Mouse (Mus musculus) lung, embryonic 14.5 days (tissue): ENCODE data around the gene Krt34. TPM values are rescaled to one million over a fixed set of nuclear protein-coding genes. Genes with fewer than 3 reads are reported as not detected.
A peak's percentile ranks its signal among the peaks of the same experiment; 100 is the strongest.

Source experiments
- ATAC-seq: fragments of 200-750 bp; cut with Nextera tagmentation; 2 replicates; pipeline ENCODE4 v1.8.0; 2017; ENCODE audit warnings: mild to moderate bottlenecking, moderate TSS enrichment, moderate library complexity; ENCODE audit not compliant: insufficient read depth
- DNase-seq: peaks from one replicate; pipeline ENCODE4 v3.0.0-alpha.2; 2015
- H3K27ac ChIP-seq: fragments of 300-500 bp; sonication (generic); 2 replicates; pipeline ENCODE4 v1.5.1; 2014; ENCODE audit warnings: low read depth, mild to moderate bottlenecking, moderate library complexity
- H3K27me3 ChIP-seq: fragments of 300-500 bp; sonication (generic); 2 replicates; pipeline ENCODE4 v1.6.1; 2014; ENCODE audit warnings: low read length, control low read depth; ENCODE audit not compliant: insufficient read depth
- H3K36me3 ChIP-seq: fragments of 300-500 bp; sonication (generic); 2 replicates; pipeline ENCODE4 v1.6.1; 2014; ENCODE audit warnings: control low read depth; ENCODE audit not compliant: insufficient read depth
- H3K4me1 ChIP-seq: fragments of 300-500 bp; sonication (generic); 2 replicates; pipeline ENCODE4 v1.6.1; 2014; ENCODE audit warnings: antibody characterized with exemption, control low read depth; ENCODE audit not compliant: insufficient read depth
- H3K4me2 ChIP-seq: fragments of 300-500 bp; sonication (generic); 2 replicates; pipeline ENCODE4 v1.6.1; 2014; ENCODE audit warnings: mild to moderate bottlenecking
- H3K4me3 ChIP-seq: fragments of 300-500 bp; sonication (generic); 2 replicates; pipeline ENCODE4 v1.5.1; 2014; ENCODE audit warnings: low read depth, low read length
- H3K9ac ChIP-seq: fragments of 300-500 bp; sonication (generic); 2 replicates; pipeline ENCODE4 v1.6.1; 2014
- H3K9me3 ChIP-seq: fragments of 300-500 bp; sonication (generic); 2 replicates; pipeline ENCODE4 v1.6.1; 2016; ENCODE audit warnings: low read depth, low read length, control low read depth
- CTCF ChIP-seq: IDR thresholded peaks from 2 replicates; pipeline ENCODE4 v1.5.1; 2016; ENCODE audit warnings: antibody characterized with exemption, low read depth
- WGBS: fragments of 180-500 bp; shearing (Covaris S2); extraction: QIAGEN DNeasy Blood & Tissue Kit; methylation state at CpG from one replicate; pipeline ENCODE4 v1.1.7; 2014; 5-methylcytosine and 5-hydroxymethylcytosine counted together
- polyA plus RNA-seq: library from polyadenylated mRNA; unstranded; fragments of >200 nt; fragmentation: Nextera tagmentation; extraction: Ambion mirVana; gene quantifications from 2 replicates; pipeline ENCODE4 v1.2.1, GENCODE M21; 2014

The Krt34 gene
- polyA plus RNA-seq, 1 experiment from 2014 or later = not detected

DNA sequence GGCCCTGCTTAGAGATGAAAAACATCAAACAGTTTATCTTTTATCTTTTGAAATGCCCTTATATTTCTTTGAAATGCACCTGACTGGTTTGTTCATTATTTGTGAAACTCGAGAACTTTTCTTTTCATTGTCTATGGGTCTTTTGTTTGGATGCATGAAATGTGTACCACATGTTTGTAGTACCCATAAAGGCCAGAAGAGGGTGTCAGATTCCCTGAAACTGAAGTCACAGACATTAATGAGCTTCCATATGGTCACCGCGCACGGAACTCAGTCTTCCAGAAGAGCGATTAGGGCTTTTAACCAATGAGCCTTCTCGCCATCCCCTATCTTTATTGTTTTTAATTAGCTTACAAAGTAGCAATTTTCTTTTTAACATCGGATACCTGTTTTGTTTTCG, 17.5 kb upstream of the Krt34 start:
- ATAC-seq (no peak), DNase-seq (peak; percentile 36)
- Histone ChIP-seq H3K36me3 (no peaks in the 10 kb centered on the region), H3K27me3 (no peaks in the 10 kb centered on the region), H3K27ac (no peak overlapping the region), H3K4me3 (no peak overlapping the region), H3K4me2 (no peak overlapping the region), H3K4me1 (no peaks in the 10 kb centered on the region), H3K9me3 (no peaks in the 10 kb centered on the region), H3K9ac (no peak overlapping the region)
- 71% methylated on average over 8 of the region's 8 CpGs for WGBS
- peak; percentile 36 for TF ChIP-seq CTCF

DNA sequence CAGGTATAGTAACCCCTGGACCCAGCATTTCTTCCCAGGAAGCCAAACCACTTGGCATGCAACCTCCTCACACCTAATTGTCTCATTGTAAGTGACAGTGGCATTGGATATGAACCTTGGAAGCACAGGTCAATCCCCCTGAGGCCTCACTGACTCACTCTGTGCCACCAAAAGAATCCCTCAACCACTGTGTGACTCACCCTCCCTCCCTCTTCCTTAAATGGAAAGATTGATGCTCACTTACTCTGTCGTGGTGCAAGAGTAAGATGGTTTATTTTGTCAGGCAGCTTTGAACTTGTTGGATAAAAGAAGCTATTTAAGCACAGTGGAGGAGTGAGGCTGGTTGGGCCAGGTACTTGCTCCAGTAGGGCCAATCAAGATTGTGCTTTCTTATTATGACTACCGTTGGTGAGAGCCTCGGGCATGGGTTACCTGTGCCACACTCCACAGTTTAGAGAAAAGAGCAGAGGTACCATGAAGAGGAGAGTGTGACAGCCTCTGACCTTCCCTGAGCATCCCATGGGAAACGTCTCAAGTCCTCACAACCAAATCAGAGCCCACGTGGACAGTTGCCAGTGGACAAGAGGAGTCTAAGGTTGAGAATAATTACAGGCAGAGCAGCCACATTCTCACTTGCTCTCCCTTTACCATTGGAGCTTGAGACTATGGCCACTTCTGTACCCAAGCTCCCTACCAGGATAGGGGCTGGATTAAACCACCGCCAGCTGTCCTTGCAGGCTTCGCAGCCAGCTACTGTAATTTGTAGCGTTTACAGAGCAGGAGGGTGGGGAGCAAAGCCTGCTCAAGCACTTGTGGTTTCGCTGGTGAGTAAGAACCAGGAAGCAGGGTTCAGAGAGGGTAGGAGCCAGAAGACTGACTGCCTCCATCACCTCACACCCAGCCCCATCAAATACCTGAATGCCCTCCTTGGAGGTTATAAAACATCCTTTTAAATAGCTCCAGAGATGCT, 14.6 kb upstream of the Krt34 start:
- Histone ChIP-seq H3K9me3 (no peaks in the 10 kb centered on the region), H3K27ac (no peak overlapping the region), H3K27me3 (no peaks in the 10 kb centered on the region), H3K9ac (no peak overlapping the region), H3K36me3 (no peaks in the 10 kb centered on the region), H3K4me2 (no peak overlapping the region), H3K4me1 (no peaks in the 10 kb centered on the region), H3K4me3 (no peak overlapping the region)
- WGBS = 51% methylated on average over 9 of the region's 9 CpGs
- ATAC-seq (no peak), DNase-seq (peak; percentile 12)
- no peak for TF ChIP-seq CTCF

DNA sequence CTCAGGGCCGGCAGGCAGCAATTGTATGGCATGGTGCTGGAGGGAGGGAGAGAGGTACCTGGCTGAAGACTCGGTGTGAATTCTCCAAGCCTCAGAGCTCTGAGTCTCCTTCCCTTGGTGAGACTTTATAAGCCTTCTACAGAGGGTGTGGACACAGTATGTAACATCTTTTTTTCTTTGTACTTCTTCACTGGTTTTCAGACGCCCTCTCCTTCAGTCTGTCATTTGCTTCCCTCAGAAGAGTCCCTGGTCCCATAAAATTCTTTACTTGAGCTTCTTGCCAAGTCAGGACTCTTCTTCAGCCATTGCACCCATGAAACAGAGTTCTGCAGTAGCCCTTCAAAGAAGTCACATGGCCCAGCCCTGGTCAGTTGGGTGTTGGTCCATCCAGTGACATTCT, 9.1 kb upstream of the Krt34 start, which contains the start of gene Krt31:
TSS of gene Krt31 (minus strand) at position 101 of the 400 bp plus-strand sequence.
- Histone ChIP-seq H3K36me3 (no peaks in the 10 kb centered on the region), H3K9ac (no peak within 1 kb of the TSS), H3K4me1 (no peaks in the 10 kb centered on the region), H3K9me3 (no peaks in the 10 kb centered on the region), H3K27me3 (no peaks in the 10 kb centered on the region), H3K4me3 (no peak within 1 kb of the TSS), H3K4me2 (no peak within 1 kb of the TSS), H3K27ac (no peak within 1 kb of the TSS)
- WGBS = 86% methylated on average over 3 of the region's 3 CpGs
- no peak for TF ChIP-seq CTCF
- ATAC-seq = no peak
- DNase-seq = no peak

DNA sequence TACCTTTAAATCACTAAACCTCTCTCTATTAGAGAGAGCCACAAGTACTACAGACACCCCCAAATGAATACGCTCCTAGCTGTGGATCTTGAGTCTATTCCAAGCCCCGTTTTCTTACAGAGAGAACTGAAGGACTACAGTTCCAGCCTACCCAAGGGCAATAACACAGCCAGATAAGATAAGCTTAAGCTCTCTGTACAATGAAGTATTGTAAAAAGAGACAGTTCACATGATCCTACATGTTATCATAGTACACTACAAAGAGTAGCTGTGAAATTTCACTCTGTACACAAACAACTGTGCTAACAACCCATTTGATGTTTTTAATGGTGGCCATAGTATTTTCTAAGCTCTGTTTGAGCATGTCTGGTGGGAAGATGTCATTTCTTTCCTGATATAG, 5.8 kb upstream of the Krt34 start:
- no peaks in the 10 kb centered on the region for H3K9me3 ChIP-seq
- 58% methylated on average over 2 of the region's 2 CpGs for WGBS
- no peak overlapping the region for H3K9ac ChIP-seq
- no peak overlapping the region for H3K27ac ChIP-seq
- no peak for ATAC-seq
- H3K27me3 ChIP-seq = no peaks in the 10 kb centered on the region
- no peak for DNase-seq
- no peaks in the 10 kb centered on the region for H3K36me3 ChIP-seq
- H3K4me2 ChIP-seq = no peak overlapping the region
- no peaks in the 10 kb centered on the region for H3K4me1 ChIP-seq
- TF ChIP-seq CTCF = no peak
- no peak overlapping the region for H3K4me3 ChIP-seq

DNA sequence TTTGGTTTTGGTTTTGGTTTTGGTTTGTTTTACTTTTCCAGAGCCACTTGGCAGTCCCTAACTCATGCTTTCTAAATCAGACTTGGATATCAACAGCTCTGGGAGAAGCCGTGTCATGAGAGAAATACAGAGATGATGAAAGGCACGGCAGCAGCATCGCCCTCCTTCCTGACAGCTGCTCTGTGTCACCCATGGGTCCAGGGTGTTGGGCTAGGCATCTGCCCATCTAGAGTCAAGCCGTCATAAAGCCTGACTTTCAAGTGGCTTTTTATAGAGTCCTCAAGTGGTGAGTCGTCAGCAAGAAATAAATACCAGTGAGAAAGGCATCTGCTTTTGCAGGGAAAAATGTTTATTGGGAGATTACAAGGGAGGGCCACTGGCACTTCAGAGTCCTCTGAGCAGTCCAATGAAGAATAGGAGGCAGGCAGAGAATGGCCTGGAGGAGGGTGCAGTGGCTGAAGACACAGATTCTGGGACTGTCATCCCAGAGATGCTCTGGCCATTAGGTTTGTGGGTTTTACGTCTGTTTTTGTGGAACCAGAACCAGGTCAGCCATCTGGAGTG, 5.0 kb upstream of the Krt34 start:
- ATAC-seq = no peak
- 54% methylated on average over 6 of the region's 6 CpGs for WGBS
- H3K4me2 ChIP-seq = no peak overlapping the region
- no peak for DNase-seq
- H3K4me3 ChIP-seq = no peak overlapping the region
- no peak overlapping the region for H3K9ac ChIP-seq
- H3K4me1 ChIP-seq = no peaks in the 10 kb centered on the region
- TF ChIP-seq CTCF = no peak
- no peaks in the 10 kb centered on the region for H3K27me3 ChIP-seq
- no peaks in the 10 kb centered on the region for H3K9me3 ChIP-seq
- H3K27ac ChIP-seq = no peak overlapping the region
- no peaks in the 10 kb centered on the region for H3K36me3 ChIP-seq

DNA sequence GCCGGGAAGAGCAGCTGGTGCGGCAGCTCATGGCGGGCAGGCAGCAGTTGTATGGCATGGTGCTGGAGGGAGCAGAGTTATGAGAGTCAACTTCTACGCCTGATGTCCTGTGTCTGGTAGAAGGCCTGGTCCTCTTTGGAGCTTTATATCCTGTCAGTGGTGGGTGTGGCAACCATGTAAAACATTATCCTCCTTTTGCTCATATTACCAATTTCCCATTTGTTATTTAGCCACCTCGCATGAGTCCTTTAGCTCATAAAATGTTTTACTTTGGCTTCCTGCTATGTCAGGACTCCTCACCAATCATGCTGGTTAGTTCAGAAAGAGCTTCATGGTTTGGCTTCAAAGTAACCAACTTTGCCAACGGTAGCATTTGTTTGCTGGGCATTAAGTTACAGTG, 11.6 kb downstream of the Krt34 start, which contains the start of gene Krt33b:
TSS of gene Krt33b (minus strand) at position 101 of the 400 bp plus-strand sequence.
- H3K36me3 ChIP-seq = no peaks in the 10 kb centered on the region
- H3K4me1 ChIP-seq = no peaks in the 10 kb centered on the region
- H3K4me2 ChIP-seq = no peak within 1 kb of the TSS
- H3K4me3 ChIP-seq = no peak within 1 kb of the TSS
- no peaks in the 10 kb centered on the region for H3K9me3 ChIP-seq
- H3K27me3 ChIP-seq = no peaks in the 10 kb centered on the region
- ATAC-seq (no peak), DNase-seq (no peak)
- TF ChIP-seq CTCF = no peak
- WGBS = 83% methylated on average over 6 of the region's 6 CpGs
- H3K27ac ChIP-seq = no peak within 1 kb of the TSS
- H3K9ac ChIP-seq = no peak within 1 kb of the TSS

DNA sequence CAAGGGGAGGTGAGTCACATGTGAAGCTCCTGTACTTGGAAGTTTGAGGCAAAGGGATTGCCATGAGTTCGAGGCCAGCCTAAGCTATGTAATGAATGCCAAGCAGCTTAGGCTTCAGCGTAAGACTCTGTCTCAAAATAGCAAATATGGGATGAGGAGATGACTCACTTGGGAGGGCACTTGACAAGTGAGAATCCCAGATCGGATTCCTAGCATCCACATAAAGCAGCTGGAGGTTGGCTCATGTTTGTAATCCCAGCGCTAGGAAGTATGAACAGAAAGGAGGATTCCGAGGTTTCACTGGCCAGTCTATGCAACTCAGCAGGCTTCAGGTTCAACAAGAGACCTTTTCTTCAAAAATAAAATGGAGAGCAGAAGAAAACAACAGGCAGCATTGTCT, 19.9 kb downstream of the Krt34 start:
- no peak for ATAC-seq

More for the DNA sequence above, 19.9 kb downstream of the Krt34 start:
- no peak overlapping the region for H3K4me3 ChIP-seq
- H3K4me2 ChIP-seq = no peak overlapping the region
- no peaks in the 10 kb centered on the region for H3K36me3 ChIP-seq
- H3K27ac ChIP-seq = no peak overlapping the region
- no peaks in the 10 kb centered on the region for H3K9me3 ChIP-seq
- no peak for DNase-seq
- no peaks in the 10 kb centered on the region for H3K27me3 ChIP-seq
- no peaks in the 10 kb centered on the region for H3K4me1 ChIP-seq
- 62% methylated on average over 5 of the region's 5 CpGs for WGBS
- TF ChIP-seq CTCF = no peak
- no peak overlapping the region for H3K9ac ChIP-seq
